In the genomic region with DNA sequence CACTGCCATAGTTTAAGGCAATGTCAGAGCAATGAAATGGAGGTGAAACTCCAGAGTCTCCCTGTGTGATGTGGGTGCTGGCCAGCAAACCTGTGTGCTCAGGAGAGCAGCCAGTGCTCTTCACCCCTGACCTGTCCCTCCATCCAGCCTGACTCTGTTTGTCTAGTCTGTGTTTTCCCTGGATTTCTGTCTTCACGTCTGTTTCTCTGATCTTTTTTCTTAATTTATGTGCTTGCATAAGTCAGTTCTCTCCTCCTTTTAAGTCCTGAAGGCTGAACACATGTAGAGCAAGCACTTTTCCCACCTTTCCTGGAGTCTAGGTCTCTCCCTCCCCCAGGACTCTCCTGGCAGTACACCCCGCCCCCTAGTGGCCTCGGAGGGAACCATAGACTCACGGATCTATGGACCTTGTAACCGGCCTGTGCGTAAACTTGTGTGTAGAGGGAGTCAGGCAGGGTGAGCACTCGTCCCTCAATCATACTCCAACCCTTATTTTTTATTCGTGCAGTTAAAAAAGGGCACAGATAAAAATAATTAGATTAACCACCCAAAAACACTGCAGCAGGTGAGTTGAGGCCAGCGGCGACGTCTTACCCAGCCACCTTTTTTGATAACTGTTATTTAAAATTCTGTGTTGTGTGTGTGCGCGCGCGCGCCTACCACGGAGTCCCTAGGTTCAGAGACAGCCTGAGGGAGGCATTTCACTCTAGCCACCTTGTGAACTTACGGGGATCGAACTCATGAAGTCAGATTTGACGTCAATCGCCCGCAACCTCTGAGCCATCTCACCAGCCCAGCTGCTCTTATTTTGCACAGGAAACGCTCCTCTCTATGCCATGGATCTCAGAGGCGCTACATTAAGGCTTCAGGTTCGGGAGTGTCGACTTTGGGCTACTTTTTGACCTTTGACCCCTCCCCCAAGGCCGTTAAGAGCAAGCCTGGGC, we compare ENCODE assay signal across 7 mouse cellular contexts. TPM values are rescaled to one million over a fixed set of nuclear protein-coding genes. Genes with fewer than 3 reads are reported as not detected.
DNase-seq lines count a peak whose midpoint lies in the region; ATAC-seq lines count a peak whose summit lies in the region.

No protein-coding gene starts in this region.

- H3K4me3 ChIP-seq in intestine, embryonic 16.5 days (ENCODE audit: low read length) = peak overlapping the region; percentile 85
- H3K4me3 ChIP-seq in limb, embryonic 10.5 days = peak overlapping the region; percentile 94
- H3K4me3 ChIP-seq in midbrain, embryonic 12.5 days = peak overlapping the region; percentile 96

- peak overlapping the region; percentile 60 for H3K4me2 ChIP-seq in intestine, embryonic 16.5 days (ENCODE audit: low read depth, low read length)
- H3K4me2 ChIP-seq in midbrain, embryonic 12.5 days (replicated peaks) = peak overlapping the region; percentile 55

- intact Hi-C loops in gastrocnemius, postnatal 36 days (cut with DNase I) = loop anchor here (1.0 to 5.0 kb wide), 4 partner anchors 37 to 127 kb away; partner anchors contain the start of gene Cnn2

- peak; percentile 94 to 97 for DNase-seq in adrenal gland, adult 18-20 months (ENCODE audit: low spot score in 2 of 2)
- peak; percentile 95 for DNase-seq in embryo, embryonic 11 days
- DNase-seq in gastrocnemius, postnatal 36 days = peak; percentile 82 to 94
- DNase-seq in limb, embryonic 10.5 days (ENCODE audit: low spot score) = peak; percentile 94
- peak; percentile 91 for DNase-seq in skeletal muscle tissue, adult 2 months (ENCODE audit: low read depth, low spot score)

- no peaks in the 10 kb centered on the region for H3K36me3 ChIP-seq in intestine, embryonic 16.5 days (ENCODE audit: control insufficient read depth, insufficient read depth, low read length)
- peaks cover 27% of the 10 kb centered on the region for H3K36me3 ChIP-seq in limb, embryonic 10.5 days
- peaks cover 6% of the 10 kb centered on the region; the same call in 1 of the 2 replicates for H3K36me3 ChIP-seq in midbrain, embryonic 12.5 days

- peak overlapping the region; percentile 88 for H3K27ac ChIP-seq in intestine, embryonic 16.5 days (ENCODE audit: low read length)
- peak overlapping the region; percentile 93 for H3K27ac ChIP-seq in limb, embryonic 10.5 days
- peak overlapping the region; percentile 63 for H3K27ac ChIP-seq in midbrain, embryonic 12.5 days (replicated peaks)

- H3K27me3 ChIP-seq in intestine, embryonic 16.5 days (replicated peaks; ENCODE audit: control insufficient read depth, insufficient read depth, low read length) = no peaks in the 10 kb centered on the region
- H3K27me3 ChIP-seq in limb, embryonic 10.5 days (ENCODE audit: low read depth, poor library complexity, severe bottlenecking) = no peaks in the 10 kb centered on the region
- no peaks in the 10 kb centered on the region for H3K27me3 ChIP-seq in midbrain, embryonic 12.5 days

- peaks cover 31% of the 10 kb centered on the region for H3K4me1 ChIP-seq in intestine, embryonic 16.5 days (ENCODE audit: control insufficient read depth, insufficient read depth, low read length)
- peaks cover 40% of the 10 kb centered on the region for H3K4me1 ChIP-seq in limb, embryonic 10.5 days
- H3K4me1 ChIP-seq in midbrain, embryonic 12.5 days = peaks cover 26% of the 10 kb centered on the region

- WGBS in intestine, embryonic 16.5 days = 3% methylated on average over 27 of the region's 27 CpGs
- 1% methylated on average over 27 of the region's 27 CpGs for WGBS in limb, embryonic 10.5 days
- WGBS in midbrain, embryonic 12.5 days = 4% methylated on average over 27 of the region's 27 CpGs

- ATAC-seq in intestine, embryonic 16.5 days = peak; percentile 71
- ATAC-seq in midbrain, embryonic 12.5 days (ENCODE audit: low FRiP score, low read depth) = peak; percentile 42; the same call in 1 of the 2 replicates

- peak overlapping the region; percentile 72 for H3K9ac ChIP-seq in intestine, embryonic 16.5 days (ENCODE audit: low read depth, low read length)
- peak overlapping the region; percentile 39; the same call in 1 of the 2 replicates for H3K9ac ChIP-seq in midbrain, embryonic 12.5 days (replicated peaks)

- H3K9me3 ChIP-seq in intestine, embryonic 16.5 days (ENCODE audit: control insufficient read depth, low read length) = no peaks in the 10 kb centered on the region
- H3K9me3 ChIP-seq in limb, embryonic 10.5 days (replicated peaks) = no peaks in the 10 kb centered on the region
- H3K9me3 ChIP-seq in midbrain, embryonic 12.5 days = no peaks in the 10 kb centered on the region

RNA-seq across cellular contexts. Expression of gene Stk11, which starts 1.0 kb away (rescaled TPM):
- 100 to 1,000 TPM; 154 to 158 TPM for total RNA-seq in adrenal gland, adult 18-20 months (2021)
- 100 to 1,000 TPM; 120 to 135 TPM for total RNA-seq in gastrocnemius, postnatal 36 days (2021)
- polyA plus RNA-seq in intestine, embryonic 16.5 days (2015; fragmentation: Nextera tagmentation; extraction: Ambion mirVana) = 13.8 and 15.7 TPM in 2 replicates
- 16.1 and 17.0 TPM in 2 replicates for polyA plus RNA-seq in limb, embryonic 10.5 days (2016; fragmentation: Nextera tagmentation; extraction: Ambion mirVana)
- 16.7 and 20.3 TPM in 2 replicates for polyA plus RNA-seq in midbrain, embryonic 12.5 days (2016; fragmentation: Nextera tagmentation; extraction: Ambion mirVana)

RNA-seq across cellular contexts. Expression of gene Sbno2, which starts 9.2 kb away (rescaled TPM):
- total RNA-seq in adrenal gland, adult 18-20 months (2021) = 10 to 100 TPM; 31.0 to 41.4 TPM
- total RNA-seq in gastrocnemius, postnatal 36 days (2021) = 1 to 10 TPM; 4.5 to 7.3 TPM
- polyA plus RNA-seq in intestine, embryonic 16.5 days (2015; fragmentation: Nextera tagmentation; extraction: Ambion mirVana) = 13.4 and 14.3 TPM in 2 replicates
- polyA plus RNA-seq in limb, embryonic 10.5 days (2016; fragmentation: Nextera tagmentation; extraction: Ambion mirVana) = 17.1 and 18.4 TPM in 2 replicates
- polyA plus RNA-seq in midbrain, embryonic 12.5 days (2016; fragmentation: Nextera tagmentation; extraction: Ambion mirVana) = 14.7 and 15.7 TPM in 2 replicates

RNA-seq across cellular contexts. Expression of gene Atp5d, which starts 23.8 kb away (rescaled TPM):
- total RNA-seq in adrenal gland, adult 18-20 months (2021) = 1,000 to 10,000 TPM in 1 of 2 experiments, 100 to 1,000 TPM in 1; 593 to 1,133 TPM
- 100 to 1,000 TPM; 600 to 616 TPM for total RNA-seq in gastrocnemius, postnatal 36 days (2021)
- 846 and 854 TPM in 2 replicates for polyA plus RNA-seq in intestine, embryonic 16.5 days (2015; fragmentation: Nextera tagmentation; extraction: Ambion mirVana)
- 487 and 503 TPM in 2 replicates for polyA plus RNA-seq in limb, embryonic 10.5 days (2016; fragmentation: Nextera tagmentation; extraction: Ambion mirVana)
- 379 and 384 TPM in 2 replicates for polyA plus RNA-seq in midbrain, embryonic 12.5 days (2016; fragmentation: Nextera tagmentation; extraction: Ambion mirVana)

RNA-seq across cellular contexts. Expression of gene Cbarp, which starts 26.0 kb away (rescaled TPM):
- total RNA-seq in adrenal gland, adult 18-20 months (2021) = 100 to 1,000 TPM; 129 to 266 TPM
- total RNA-seq in gastrocnemius, postnatal 36 days (2021) = 1 to 10 TPM; 1.4 to 2.1 TPM
- 5.1 TPM in 2 replicates for polyA plus RNA-seq in intestine, embryonic 16.5 days (2015; fragmentation: Nextera tagmentation; extraction: Ambion mirVana)
- polyA plus RNA-seq in limb, embryonic 10.5 days (2016; fragmentation: Nextera tagmentation; extraction: Ambion mirVana) = 3.3 and 4.7 TPM in 2 replicates
- polyA plus RNA-seq in midbrain, embryonic 12.5 days (2016; fragmentation: Nextera tagmentation; extraction: Ambion mirVana) = 19.3 and 20.0 TPM in 2 replicates

RNA-seq across cellular contexts. Expression of gene Midn, which starts 33.5 kb away (rescaled TPM):
- total RNA-seq in adrenal gland, adult 18-20 months (2021) = 10 to 100 TPM; 64.8 to 82.0 TPM
- total RNA-seq in gastrocnemius, postnatal 36 days (2021) = 10 to 100 TPM; 37.6 to 49.3 TPM
- 8.8 and 10.3 TPM in 2 replicates for polyA plus RNA-seq in intestine, embryonic 16.5 days (2015; fragmentation: Nextera tagmentation; extraction: Ambion mirVana)
- 26.2 and 27.1 TPM in 2 replicates for polyA plus RNA-seq in limb, embryonic 10.5 days (2016; fragmentation: Nextera tagmentation; extraction: Ambion mirVana)
- polyA plus RNA-seq in midbrain, embryonic 12.5 days (2016; fragmentation: Nextera tagmentation; extraction: Ambion mirVana) = 41.7 and 46.4 TPM in 2 replicates

Comparison
In these comparisons a context has a peak if more than half of its experiments do, and no peak if none do; other contexts are left out.
1. Peak in every context shown above with its lines: DNase-seq, ATAC-seq, H3K4me3 ChIP-seq and H3K27ac ChIP-seq.